Mouse (Mus musculus) liver, embryonic 14.5 days (tissue): ENCODE data around the gene Atxn2l.

Experiments used
- CTCF ChIP-seq: IDR thresholded peaks from 2 replicates; pipeline ENCODE4 v1.5.1; 2016; ENCODE audit warnings: antibody characterized with exemption, low read depth, control low read depth
- EP300 ChIP-seq: IDR thresholded peaks from 2 replicates; pipeline ENCODE4 v1.6.1; 2016; ENCODE audit warnings: antibody characterized with exemption, low read depth

DNA sequence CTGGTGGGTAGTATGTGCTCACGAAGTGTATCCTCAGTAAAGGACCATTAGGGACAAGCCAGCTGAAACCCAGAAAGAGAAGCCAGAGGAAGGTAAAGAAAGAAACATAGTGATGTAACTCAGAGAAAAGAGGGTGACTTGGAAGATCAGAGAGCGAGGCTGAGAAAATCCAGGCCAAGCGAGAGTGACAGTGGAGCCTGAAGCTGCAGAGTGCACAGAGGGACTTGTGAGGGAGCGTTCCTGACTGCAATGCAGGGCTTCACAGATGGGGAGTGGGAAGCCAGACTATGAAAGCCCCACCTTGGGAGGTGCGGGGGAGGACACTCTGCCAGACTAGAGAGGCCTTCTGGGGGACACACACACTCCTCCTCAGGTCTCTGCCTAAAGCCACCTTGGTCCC, 45.0 kb downstream of the Atxn2l start:
- no peak for TF ChIP-seq EP300
- TF ChIP-seq CTCF, result no peak
